Mouse (Mus musculus) neural tube, embryonic 10.5 days (tissue): ENCODE measurements around the gene Adad2.

Source experiments
- DNase-seq: peaks from one replicate; pipeline ENCODE4 v3.0.0-alpha.2; 2017; ENCODE audit warnings: low spot score; ENCODE audit errors: extremely low spot score

Adad2 gene

GRCm38 (mm10) chr8:119639798-119640197 lies 27.3 kb downstream of the Adad2 start:
- DNase-seq: no peak

GRCm38 (mm10) chr8:119641058-119641457 lies 28.5 kb downstream of the Adad2 start:
- DNase-seq: no peak

GRCm38 (mm10) chr8:119642960-119643359 lies 30.4 kb downstream of the Adad2 start:
- no peak for DNase-seq

- no peak for DNase-seq
These were observed 31.9 kb downstream of the Adad2 start for GRCm38 (mm10) chr8:119644429-119644960.

- DNase-seq: no peak
These were observed 32.5 kb downstream of the Adad2 start for GRCm38 (mm10) chr8:119644981-119645597.

- DNase-seq: no peak
These were observed 33.6 kb downstream of the Adad2 start for GRCm38 (mm10) chr8:119646197-119646596.

GRCm38 (mm10) chr8:119646846-119647245 lies 34.3 kb downstream of the Adad2 start:
- DNase-seq: no peak

GRCm38 (mm10) chr8:119651324-119651723 lies 38.8 kb downstream of the Adad2 start:
- no peak for DNase-seq

GRCm38 (mm10) chr8:119656709-119657464 lies 44.3 kb downstream of the Adad2 start:
- DNase-seq: no peak

- peak; percentile 75 for DNase-seq
These were observed 48.5 kb downstream of the Adad2 start for GRCm38 (mm10) chr8:119661081-119661480.

- DNase-seq: no peak
These were observed 49.3 kb downstream of the Adad2 start for GRCm38 (mm10) chr8:119661892-119662291.

- DNase-seq: no peak
These were observed 50.9 kb downstream of the Adad2 start for GRCm38 (mm10) chr8:119663440-119663839.

- DNase-seq: no peak
These were observed 52.7 kb downstream of the Adad2 start for GRCm38 (mm10) chr8:119665270-119665669.
